Comparison of ENCODE assay signal across 8 mouse cellular contexts in the genomic region with DNA sequence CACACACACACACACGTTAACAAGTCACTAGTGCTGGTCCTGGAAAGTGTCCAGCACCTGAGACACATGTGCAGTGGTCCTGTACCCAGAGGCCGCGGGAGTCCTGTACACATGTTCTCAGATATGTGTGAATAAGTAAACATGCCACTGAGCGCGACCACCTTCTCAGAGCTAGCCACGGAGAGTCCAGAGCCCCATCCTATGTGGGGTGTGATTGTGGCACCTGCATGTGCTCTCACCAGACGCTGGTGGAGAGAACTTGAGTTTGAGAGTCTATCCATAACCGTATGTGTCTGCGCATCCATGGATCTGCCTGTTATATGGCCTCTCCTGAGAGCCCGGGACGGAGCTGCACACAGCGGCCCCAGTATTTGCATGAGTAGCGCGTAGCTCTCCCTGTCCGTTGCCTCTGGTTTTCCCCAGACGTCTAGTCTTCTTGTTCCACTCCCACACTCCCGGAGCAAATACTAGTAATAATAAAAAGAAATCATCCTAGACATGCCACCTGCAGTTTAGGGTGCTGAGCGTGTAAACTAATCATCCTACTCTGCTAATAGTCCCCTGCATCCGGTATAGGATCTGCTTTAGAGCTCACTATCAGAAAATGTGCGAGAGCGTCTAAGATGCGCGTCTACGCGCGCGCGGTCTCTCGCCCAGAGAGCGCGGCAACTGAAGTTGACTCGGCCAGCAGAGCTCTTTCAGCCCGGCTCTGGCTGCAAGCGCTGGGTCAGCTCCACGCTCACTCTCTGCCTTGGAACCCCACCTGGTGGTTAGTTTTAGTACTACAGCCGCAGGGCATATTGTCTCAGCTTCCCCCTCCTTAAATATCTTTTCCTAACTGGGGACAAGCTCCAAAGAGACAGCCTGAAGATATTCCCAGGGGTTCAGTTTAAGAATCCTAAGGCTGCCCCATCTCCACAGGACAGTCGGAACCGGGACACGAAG. TPM values are rescaled to one million over a fixed set of nuclear protein-coding genes. Genes with fewer than 3 reads are reported as not detected.
DNase-seq lines count a peak whose midpoint lies in the region; ATAC-seq and TF ChIP-seq lines count a peak whose summit lies in the region.

No protein-coding gene starts in this region.

- H3K27ac ChIP-seq in forebrain, embryonic 10.5 days = no peak overlapping the region
- H3K27ac ChIP-seq in heart, embryonic 15.5 days = no peak overlapping the region
- H3K27ac ChIP-seq in liver, embryonic 13.5 days = no peak overlapping the region
- no peak overlapping the region for H3K27ac ChIP-seq in neural tube, embryonic 13.5 days (replicated peaks)
- H3K27ac ChIP-seq in testis, adult 2 months (ENCODE audit: control insufficient read depth, insufficient read depth, low read depth, low read length) = no peak overlapping the region

- DNase-seq in c-Kit-positive CD71-negative TER-119-negative erythroid progenitor cells, embryonic 14.5 days (ENCODE audit: low read depth) = peak; percentile 80
- DNase-seq in forebrain, embryonic 10.5 days (ENCODE audit: extremely low spot score, low spot score) = peak; percentile 86
- DNase-seq in kidney, postnatal 14 days = peak; percentile 89
- DNase-seq in liver, embryonic 13.5 days = peak; percentile 36

- no peaks in the 10 kb centered on the region for H3K9me3 ChIP-seq in E14TG2a.4 (ENCODE audit: low read length)
- no peaks in the 10 kb centered on the region for H3K9me3 ChIP-seq in forebrain, embryonic 10.5 days
- no peaks in the 10 kb centered on the region for H3K9me3 ChIP-seq in heart, embryonic 15.5 days (replicated peaks)
- H3K9me3 ChIP-seq in liver, embryonic 13.5 days (replicated peaks) = no peaks in the 10 kb centered on the region
- no peaks in the 10 kb centered on the region for H3K9me3 ChIP-seq in neural tube, embryonic 13.5 days

- TF ChIP-seq CTCF in E14TG2a.4 (conservative IDR thresholded peaks at IDR 0.05; ENCODE audit: low read length) = peak; percentile 98
- peak; percentile 72 for TF ChIP-seq CTCF in testis, adult 2 months (IDR thresholded peaks at IDR 0.05; ENCODE audit: control insufficient read depth, insufficient read depth, insufficient replicate concordance, low read depth, low read length)

- peak overlapping the region; percentile 91 for H3K4me2 ChIP-seq in heart, embryonic 15.5 days
- no peak overlapping the region for H3K4me2 ChIP-seq in liver, embryonic 13.5 days
- peak overlapping the region; percentile 84 for H3K4me2 ChIP-seq in neural tube, embryonic 13.5 days

- TF ChIP-seq POLR2A in testis, adult 2 months (IDR thresholded peaks at IDR 0.05; ENCODE audit: control insufficient read depth, low read depth, low read length) = no peak

- H3K36me3 ChIP-seq in E14TG2a.4 (ENCODE audit: insufficient read depth, low read length) = no peaks in the 10 kb centered on the region
- no peaks in the 10 kb centered on the region for H3K36me3 ChIP-seq in forebrain, embryonic 10.5 days (replicated peaks)
- H3K36me3 ChIP-seq in heart, embryonic 15.5 days = no peaks in the 10 kb centered on the region
- no peaks in the 10 kb centered on the region for H3K36me3 ChIP-seq in liver, embryonic 13.5 days
- H3K36me3 ChIP-seq in neural tube, embryonic 13.5 days = no peaks in the 10 kb centered on the region
- no peaks in the 10 kb centered on the region for H3K36me3 ChIP-seq in testis, adult 2 months (ENCODE audit: control insufficient read depth, insufficient read depth, low read length)

- WGBS in forebrain, embryonic 10.5 days = 4% methylated on average over 39 of the region's 39 CpGs
- 3% methylated on average over 39 of the region's 39 CpGs for WGBS in heart, embryonic 15.5 days
- WGBS in liver, embryonic 13.5 days (ENCODE audit: insufficient replicate concordance) = 5% methylated on average over 39 of the region's 39 CpGs
- 4% methylated on average over 39 of the region's 39 CpGs for WGBS in neural tube, embryonic 13.5 days

- no peak overlapping the region for H3K9ac ChIP-seq in heart, embryonic 15.5 days
- no peak overlapping the region for H3K9ac ChIP-seq in liver, embryonic 13.5 days
- no peak overlapping the region for H3K9ac ChIP-seq in neural tube, embryonic 13.5 days

- H3K4me1 ChIP-seq in E14TG2a.4 (replicated peaks; ENCODE audit: low read depth, low read length) = peaks cover 48% of the 10 kb centered on the region
- peaks cover 77% of the 10 kb centered on the region for H3K4me1 ChIP-seq in forebrain, embryonic 10.5 days
- peaks cover 56% of the 10 kb centered on the region for H3K4me1 ChIP-seq in heart, embryonic 15.5 days (replicated peaks)
- H3K4me1 ChIP-seq in liver, embryonic 13.5 days (replicated peaks) = peaks cover 37% of the 10 kb centered on the region
- H3K4me1 ChIP-seq in neural tube, embryonic 13.5 days (replicated peaks) = peaks cover 60% of the 10 kb centered on the region
- peaks cover 23% of the 10 kb centered on the region for H3K4me1 ChIP-seq in testis, adult 2 months (ENCODE audit: control insufficient read depth, insufficient read depth, low read length)

- peaks cover 81% of the 10 kb centered on the region for H3K27me3 ChIP-seq in E14TG2a.4 (ENCODE audit: insufficient read depth, low read length)
- peaks cover 99% of the 10 kb centered on the region for H3K27me3 ChIP-seq in forebrain, embryonic 10.5 days (ENCODE audit: poor library complexity, severe bottlenecking)
- peaks cover 58% of the 10 kb centered on the region for H3K27me3 ChIP-seq in heart, embryonic 15.5 days
- H3K27me3 ChIP-seq in liver, embryonic 13.5 days = peaks cover 69% of the 10 kb centered on the region
- peaks cover 81% of the 10 kb centered on the region for H3K27me3 ChIP-seq in neural tube, embryonic 13.5 days
- H3K27me3 ChIP-seq in testis, adult 2 months (ENCODE audit: control insufficient read depth, insufficient read depth, low read length) = peaks cover 2% of the 10 kb centered on the region; the same call in 1 of the 2 replicates

- peak; percentile 61 for ATAC-seq in heart, embryonic 15.5 days (replicated peaks; ENCODE audit: insufficient number of reproducible peaks, insufficient read depth, low FRiP score, low read depth)
- 0 out of 2 replicates have a peak, but pooled peaks have one; percentile 48 for ATAC-seq in liver, embryonic 13.5 days (ENCODE audit: low read depth)
- ATAC-seq in neural tube, embryonic 13.5 days (ENCODE audit: low read depth) = peak; percentile 65; the same call in 1 of the 2 replicates

- H3K4me3 ChIP-seq in E14TG2a.4 (replicated peaks; ENCODE audit: low read length) = peak overlapping the region; percentile 68
- H3K4me3 ChIP-seq in forebrain, embryonic 10.5 days = peak overlapping the region; percentile 59
- peak overlapping the region; percentile 54 for H3K4me3 ChIP-seq in heart, embryonic 15.5 days
- no peak overlapping the region for H3K4me3 ChIP-seq in liver, embryonic 13.5 days (replicated peaks)
- H3K4me3 ChIP-seq in neural tube, embryonic 13.5 days = peak overlapping the region; percentile 3
- H3K4me3 ChIP-seq in testis, adult 2 months (ENCODE audit: control insufficient read depth, low read depth, low read length) = no peak overlapping the region; the same call in 1 of the 2 replicates

RNA-seq across cellular contexts. Expression of a gene that starts 3.7 kb away (rescaled TPM):
- polyA plus RNA-seq in forebrain, embryonic 10.5 days (2016; fragmentation: Nextera tagmentation; extraction: Ambion mirVana) = 0.90 and 1.2 TPM in 2 replicates
- 1.1 and 1.9 TPM in 2 replicates for polyA plus RNA-seq in heart, embryonic 15.5 days (2015; fragmentation: Nextera tagmentation; extraction: Ambion mirVana)
- 0.03 and 0.12 TPM in 2 replicates for polyA plus RNA-seq in liver, embryonic 13.5 days (2015; fragmentation: Nextera tagmentation; extraction: Ambion mirVana)
- 5.7 and 7.5 TPM in 2 replicates for polyA plus RNA-seq in neural tube, embryonic 13.5 days (2015; fragmentation: Nextera tagmentation; extraction: Ambion mirVana)
- 9.1 and 14.0 TPM in 2 replicates for polyA plus RNA-seq in testis, adult 2 months (2012; rRNA removed)

Comparison
In these comparisons a context has a peak if more than half of its experiments do, and no peak if none do; other contexts are left out.
1. H3K4me3 ChIP-seq: peak in E14TG2a.4 (single experiment), forebrain, embryonic 10.5 days (single experiment), heart, embryonic 15.5 days (single experiment) and neural tube, embryonic 13.5 days (single experiment); none in liver, embryonic 13.5 days (single experiment) and testis, adult 2 months (single experiment).
2. DNase-seq: peak in every context shown above with its lines; median percentile 89 in kidney, postnatal 14 days; 86 in forebrain, embryonic 10.5 days; 80 in c-Kit-positive CD71-negative TER-119-negative erythroid progenitor cells, embryonic 14.5 days; 36 in liver, embryonic 13.5 days.
3. Peak in every context shown above with its lines, with median percentiles within 50 percentile points of each other: ATAC-seq.